Comparison of ENCODE assay signal across 8 mouse cellular contexts in genomic region chr8:46470792-46471781, GRCm38 (mm10). TPM values are rescaled to one million over a fixed set of nuclear protein-coding genes. Genes with fewer than 3 reads are reported as not detected.
A peak's percentile ranks its signal among the peaks of the same experiment; 100 is the strongest.
DNase-seq lines count a peak whose midpoint lies in the region; ATAC-seq lines count a peak whose summit lies in the region.

Acsl1 (plus strand) TSS chr8:46471037.

- no peaks in the 10 kb centered on the region for H3K27me3 ChIP-seq in hindbrain, embryonic 15.5 days

- H3K27ac ChIP-seq in hindbrain, embryonic 15.5 days (replicated peaks): peak within 1 kb of the TSS; percentile 84

- H3K9ac ChIP-seq in hindbrain, embryonic 15.5 days: peak within 1 kb of the TSS; percentile 85

- DNase-seq in T-cell, adult 2 months (ENCODE audit: low spot score): peak; percentile 97
- peak; percentile 97 to 99 for DNase-seq in cerebellum, postnatal 25 days
- DNase-seq in frontal cortex, postnatal 36 days (ENCODE audit: low spot score in 2 of 2): peak; percentile 95 to 96
- DNase-seq in left cerebral cortex, adult 11 months (ENCODE audit: low spot score): peak; percentile 97
- DNase-seq in lung, postnatal 4 days: peak; percentile 99 to 100
- DNase-seq in right cerebral cortex, adult 2 months (ENCODE audit: low spot score in 2 of 2): peak; percentile 94 to 95
- peak; percentile 100 for DNase-seq in urinary bladder, postnatal 14 days (ENCODE audit: low spot score)

- no peaks in the 10 kb centered on the region for H3K36me3 ChIP-seq in hindbrain, embryonic 15.5 days

- H3K9me3 ChIP-seq in hindbrain, embryonic 15.5 days: no peaks in the 10 kb centered on the region

- ATAC-seq in hindbrain, embryonic 15.5 days (ENCODE audit: low FRiP score, low read depth): peak; percentile 95

- peaks cover 18% of the 10 kb centered on the region for H3K4me1 ChIP-seq in hindbrain, embryonic 15.5 days (replicated peaks)

- H3K4me3 ChIP-seq in hindbrain, embryonic 15.5 days: peak within 1 kb of the TSS; percentile 95

- under 1% methylated on average over 76 of the region's 106 CpGs for WGBS in hindbrain, embryonic 15.5 days

- H3K4me2 ChIP-seq in hindbrain, embryonic 15.5 days: peak within 1 kb of the TSS; percentile 65

RNA-seq across cellular contexts. Expression of gene Acsl1, which starts in this region (rescaled TPM):
- 18.4 TPM in 2 replicates for polyA plus RNA-seq in hindbrain, embryonic 15.5 days (2015; fragmentation: Nextera tagmentation; extraction: Ambion mirVana)

Comparison
In these comparisons a context has a peak if more than half of its experiments do, and no peak if none do; other contexts are left out.
1. Peak in every context shown above with its lines: DNase-seq, ATAC-seq, H3K4me3 ChIP-seq and H3K27ac ChIP-seq.